Mouse (Mus musculus) spleen, adult 2 months (tissue): Measurements from ENCODE around the gene Tcf20. TPM values are rescaled to one million over a fixed set of nuclear protein-coding genes. Genes with fewer than 3 reads are reported as not detected.

Experiments
- DNase-seq, 2 experiments: peaks; one replicate each; pipeline versions ENCODE4 v3.0.0 to v3.0.0-alpha.2; 2012 to 2021; ENCODE audit warnings: low spot score in 2 of 2, low read depth in 1 of 2
- H3K27ac ChIP-seq: fragments of 200-500 bp; 2 replicates; pipeline ENCODE4 v1.5.1; 2012; ENCODE audit warnings: low read length, inconsistent platforms; ENCODE audit not compliant: insufficient read depth
- H3K27me3 ChIP-seq: fragments of 200-500 bp; 2 replicates; pipeline ENCODE4 v1.6.1; 2012; ENCODE audit warnings: mild to moderate bottlenecking, moderate library complexity, low read length, inconsistent platforms; ENCODE audit not compliant: control insufficient read depth, insufficient read depth
- H3K36me3 ChIP-seq: fragments of 200-500 bp; 2 replicates; pipeline ENCODE4 v1.6.1; 2012; ENCODE audit warnings: mild to moderate bottlenecking, low read length, inconsistent platforms; ENCODE audit not compliant: control insufficient read depth, insufficient read depth
- H3K4me1 ChIP-seq: fragments of 200-500 bp; 2 replicates; pipeline ENCODE4 v1.6.1; 2011; ENCODE audit warnings: inconsistent platforms; ENCODE audit not compliant: control insufficient read depth, insufficient read depth, insufficient read length
- H3K4me3 ChIP-seq: fragments of 200-500 bp; 2 replicates; pipeline ENCODE4 v1.5.1; 2011; ENCODE audit warnings: mild to moderate bottlenecking, inconsistent platforms; ENCODE audit not compliant: insufficient read depth, insufficient read length; ENCODE audit errors: extremely low read depth
- CTCF ChIP-seq: fragments of 200-500 bp; IDR thresholded peaks from 2 replicates; pipeline ENCODE4 v1.5.1; 2011; ENCODE audit warnings: mild to moderate bottlenecking, inconsistent platforms; ENCODE audit not compliant: insufficient read depth, insufficient read length, insufficient replicate concordance; ENCODE audit errors: extremely low read depth
- POLR2A ChIP-seq: fragments of 200-500 bp; IDR thresholded peaks from 2 replicates; pipeline ENCODE4 v1.6.1; 2011; ENCODE audit warnings: low read depth, low read length, inconsistent platforms
- WGBS: fragments of 180-500 bp; shearing (Covaris S2); methylation state at CpG from one replicate; pipeline ENCODE4 v1.1.7; 2018; 5-methylcytosine and 5-hydroxymethylcytosine counted together
- polyA plus RNA-seq: library from polyadenylated mRNA; depleted of rRNA; stranded (reverse); fragments of >200 nt; gene quantifications from 2 replicates; pipeline ENCODE4 v1.2.3, GENCODE M21; 2012

The Tcf20 gene
- polyA plus RNA-seq, 1 experiment, result 21.4 TPM

DNA sequence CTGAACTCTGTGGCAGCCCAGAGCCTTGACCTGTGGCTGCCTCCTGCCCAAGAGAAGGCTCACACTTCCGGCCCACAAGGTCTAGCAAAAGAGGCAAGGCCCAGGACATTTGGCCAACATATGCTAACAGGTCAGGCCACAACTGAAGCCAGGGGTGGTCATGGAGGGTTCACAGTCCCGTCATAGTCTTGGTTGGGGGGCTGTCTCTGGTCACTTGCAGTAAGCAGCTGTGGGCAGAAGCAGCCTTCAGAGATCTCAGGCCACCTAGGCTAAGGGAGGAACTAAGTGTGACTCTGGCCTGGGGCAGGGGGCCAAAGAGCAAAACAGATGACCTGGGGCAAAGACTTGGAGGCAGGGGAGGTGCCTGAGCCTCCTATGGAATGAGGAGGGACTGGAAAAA lies 77.1 kb downstream of the Tcf20 start:
- Histone ChIP-seq H3K36me3 (no peaks in the 10 kb centered on the region), H3K27me3 (no peaks in the 10 kb centered on the region; the same call in 1 of the 2 replicates), H3K4me1 (peaks cover 8% of the 10 kb centered on the region), H3K4me3 (no peak overlapping the region), H3K27ac (no peak overlapping the region)
- TF ChIP-seq POLR2A, result no peak
- TF ChIP-seq CTCF, result no peak
- no peak for DNase-seq
- 89% methylated on average over 2 of the region's 2 CpGs for WGBS

DNA sequence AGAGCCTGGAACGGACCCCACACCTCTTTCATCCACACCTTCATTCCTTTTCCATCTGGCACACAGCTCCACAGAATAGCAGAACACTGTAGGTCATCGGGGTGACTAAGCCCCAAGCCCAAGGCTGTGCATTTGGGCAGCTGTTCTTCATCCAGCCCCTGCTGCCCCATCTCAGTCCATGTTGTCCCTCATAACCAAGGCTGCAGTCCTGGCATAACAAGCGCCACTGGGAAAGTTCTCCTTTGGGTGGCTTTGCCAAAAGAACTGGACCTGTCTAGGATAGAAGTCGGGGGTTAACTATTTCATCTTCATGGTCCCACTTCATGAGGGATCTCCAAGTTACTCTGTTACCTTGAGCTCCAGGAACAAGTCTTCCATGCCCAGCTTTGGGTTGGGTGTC lies 77.9 kb downstream of the Tcf20 start:
- Histone ChIP-seq H3K36me3 (no peaks in the 10 kb centered on the region), H3K4me1 (peaks cover 8% of the 10 kb centered on the region), H3K27ac (no peak overlapping the region), H3K4me3 (no peak overlapping the region), H3K27me3 (no peaks in the 10 kb centered on the region; the same call in 1 of the 2 replicates)
- 84% methylated on average over 4 of the region's 4 CpGs for WGBS
- DNase-seq, result no peak
- TF ChIP-seq POLR2A (no peak), CTCF (no peak)

DNA sequence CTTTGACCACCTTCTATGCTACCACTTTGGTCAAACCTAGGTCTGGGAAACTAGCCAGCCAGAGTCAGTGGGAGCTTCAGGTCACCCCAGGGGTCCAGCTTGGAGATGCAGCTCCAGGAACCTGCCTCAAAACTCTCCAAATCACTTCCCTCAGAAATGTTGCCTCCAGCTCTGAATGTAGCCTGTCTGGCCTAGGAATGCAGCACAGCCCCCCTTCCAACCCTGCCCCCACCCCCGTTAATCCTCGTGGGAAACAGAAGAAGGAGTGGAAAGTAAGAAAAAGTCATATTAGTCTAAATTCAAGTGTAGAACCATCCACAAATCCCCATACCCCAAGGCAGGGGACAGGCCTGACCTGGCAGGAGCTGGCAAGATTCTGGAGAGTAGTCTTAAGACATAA lies 79.2 kb downstream of the Tcf20 start:
- TF ChIP-seq POLR2A, result no peak
- no peak for TF ChIP-seq CTCF
- Histone ChIP-seq H3K27ac (no peak overlapping the region), H3K27me3 (no peaks in the 10 kb centered on the region; the same call in 1 of the 2 replicates), H3K4me3 (no peak overlapping the region), H3K4me1 (peaks cover 5% of the 10 kb centered on the region), H3K36me3 (no peaks in the 10 kb centered on the region)
- DNase-seq, result no peak
- 82% methylated on average over 2 of the region's 2 CpGs for WGBS

DNA sequence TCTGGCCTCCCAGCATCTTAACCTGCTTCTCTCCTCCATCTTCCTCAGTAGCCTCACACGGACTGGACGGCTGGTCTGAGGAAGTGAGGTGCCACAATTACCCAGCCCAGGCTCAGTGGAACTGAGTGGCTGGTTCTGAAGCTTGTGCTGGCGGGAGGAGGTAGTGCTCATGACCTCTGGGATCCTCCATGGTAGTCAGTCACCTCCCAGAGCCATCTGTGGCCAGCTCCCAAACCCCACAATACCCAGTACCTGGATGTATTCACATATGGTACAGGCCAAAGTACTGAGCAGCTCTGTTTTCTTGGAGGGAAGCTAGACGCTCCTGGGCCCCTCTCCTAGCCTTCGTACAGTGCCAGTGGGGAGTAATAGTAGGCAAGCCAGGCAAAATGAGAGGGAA lies 80.4 kb downstream of the Tcf20 start:
- WGBS, result 94% methylated on average over 5 of the region's 5 CpGs

DNA sequence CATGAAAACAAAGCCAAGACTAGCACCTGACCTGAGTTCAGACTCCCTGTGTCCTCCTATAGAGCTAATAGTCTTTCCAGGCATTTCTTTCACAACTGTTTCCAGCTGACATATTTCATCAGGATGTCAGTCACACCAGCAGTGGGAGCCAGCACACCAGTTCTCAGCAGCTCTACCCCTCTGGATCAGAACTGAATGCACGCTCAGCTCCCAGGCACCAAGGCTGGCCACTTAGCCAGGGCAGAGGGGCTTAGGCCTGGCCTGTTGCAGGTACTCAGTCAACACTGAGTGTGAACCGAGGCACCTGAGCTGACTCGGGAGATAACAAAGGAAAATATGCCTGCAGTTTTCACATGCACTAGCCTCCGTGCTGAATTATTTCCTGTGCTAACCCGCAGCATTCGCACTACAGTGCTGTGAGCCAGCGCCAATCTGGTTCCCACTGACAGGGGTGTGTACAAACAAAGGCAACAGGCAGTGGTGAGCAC lies 81.1 kb downstream of the Tcf20 start:
- Histone ChIP-seq H3K4me3 (no peak overlapping the region), H3K27me3 (no peaks in the 10 kb centered on the region; the same call in 1 of the 2 replicates), H3K27ac (no peak overlapping the region), H3K36me3 (no peaks in the 10 kb centered on the region), H3K4me1 (peaks cover 2% of the 10 kb centered on the region; the same call in 1 of the 2 replicates)
- peak in 1 of 2 experiments; percentile 3 for DNase-seq
- no peak for TF ChIP-seq POLR2A
- TF ChIP-seq CTCF, result no peak
- 57% methylated on average over 7 of the region's 7 CpGs for WGBS

More for the DNA sequence above, 80.4 kb downstream of the Tcf20 start:
- Histone ChIP-seq H3K4me3 (no peak overlapping the region), H3K36me3 (no peaks in the 10 kb centered on the region), H3K4me1 (peaks cover 5% of the 10 kb centered on the region), H3K27ac (no peak overlapping the region), H3K27me3 (no peaks in the 10 kb centered on the region; the same call in 1 of the 2 replicates)
- DNase-seq, result peak in 1 of 2 experiments; percentile 1
- TF ChIP-seq POLR2A (no peak), CTCF (no peak)

DNA sequence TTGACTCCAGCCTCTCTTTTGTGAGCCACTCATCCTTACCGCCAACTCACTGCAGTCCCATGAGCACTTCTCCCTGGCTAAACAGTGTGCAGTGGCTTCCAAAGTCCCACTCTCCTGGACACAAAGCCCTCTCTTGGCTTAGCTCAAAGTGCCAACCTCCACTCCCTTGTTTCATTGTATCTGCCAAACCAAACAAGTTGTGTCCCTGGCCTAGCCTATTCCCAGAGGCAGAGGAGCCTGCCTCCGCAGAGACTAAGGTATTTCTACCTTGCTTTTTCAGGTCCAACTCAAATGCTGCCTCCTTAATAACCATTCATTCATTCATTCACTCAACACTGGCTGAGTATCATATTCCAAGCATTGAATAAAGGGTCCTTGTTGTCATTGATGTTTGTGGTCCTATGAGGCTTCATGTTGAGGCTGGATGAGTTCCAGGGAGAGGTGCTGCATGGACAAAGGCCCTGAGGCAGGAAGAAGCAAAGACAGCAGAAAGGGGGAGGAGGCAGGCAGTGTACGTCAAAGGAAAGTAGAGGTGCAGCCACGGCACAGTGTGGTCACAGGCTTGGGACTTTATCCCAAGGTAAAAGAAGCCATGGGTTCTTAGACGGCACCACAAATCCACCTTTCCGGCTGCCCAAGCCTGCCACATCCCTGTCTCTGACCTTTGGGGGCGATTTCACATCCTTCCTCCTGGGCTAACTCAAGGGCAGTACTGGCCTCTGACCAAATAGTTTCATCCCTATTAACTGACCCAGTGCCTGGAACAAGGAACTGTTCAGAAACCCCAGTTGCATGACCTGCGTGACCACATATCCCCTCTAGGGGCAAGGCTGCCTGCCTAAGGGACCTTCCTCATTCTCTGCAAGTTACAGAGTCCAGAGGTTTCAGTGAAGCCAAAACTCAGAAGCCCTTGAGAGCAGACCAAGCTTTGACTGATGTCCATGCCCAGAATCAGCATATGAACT lies 82.0 kb downstream of the Tcf20 start:
- no peak overlapping the region for H3K27ac ChIP-seq
- H3K36me3 ChIP-seq, result no peaks in the 10 kb centered on the region
- no peaks in the 10 kb centered on the region for H3K4me1 ChIP-seq
- H3K4me3 ChIP-seq, result no peak overlapping the region
- 72% methylated on average over 8 of the region's 8 CpGs for WGBS
- peak in 1 of 2 experiments; percentile 17 for DNase-seq
- H3K27me3 ChIP-seq, result no peaks in the 10 kb centered on the region
- TF ChIP-seq POLR2A (no peak), CTCF (no peak)
